Mouse (Mus musculus): ENCODE results near the gene Atxn1.

Atxn1 gene

GRCm38 (mm10) chr13:45576185-45576584 is 388.6 kb downstream of the Atxn1 start:
- no peak for DNase-seq (ENCODE audit: low spot score)

- DNase-seq (ENCODE audit: low spot score): peak; percentile 21
These were observed 392.0 kb downstream of the Atxn1 start for GRCm38 (mm10) chr13:45572768-45573167.

- DNase-seq (ENCODE audit: low spot score): peak; percentile 45
These were observed 393.0 kb downstream of the Atxn1 start for GRCm38 (mm10) chr13:45571795-45572262.

GRCm38 (mm10) chr13:45569932-45570331 is 394.9 kb downstream of the Atxn1 start:
- DNase-seq (ENCODE audit: low spot score): no peak

- DNase-seq (ENCODE audit: low spot score): no peak
These were observed 399.9 kb downstream of the Atxn1 start for GRCm38 (mm10) chr13:45564946-45565345.

- DNase-seq (ENCODE audit: low spot score): no peak
These were observed 402.8 kb downstream of the Atxn1 start for GRCm38 (mm10) chr13:45562011-45562410.

- DNase-seq (ENCODE audit: low spot score): no peak
These were observed 404.3 kb downstream of the Atxn1 start for GRCm38 (mm10) chr13:45560543-45560942.

- DNase-seq (ENCODE audit: low spot score): no peak
These were observed 405.6 kb downstream of the Atxn1 start for GRCm38 (mm10) chr13:45559258-45559657.

GRCm38 (mm10) chr13:45558367-45558766 is 406.4 kb downstream of the Atxn1 start:
- no peak for DNase-seq (ENCODE audit: low spot score)

GRCm38 (mm10) chr13:45553674-45554073 is 411.1 kb downstream of the Atxn1 start:
- no peak for DNase-seq (ENCODE audit: low spot score)

GRCm38 (mm10) chr13:45547549-45547948 is 417.3 kb downstream of the Atxn1 start:
- DNase-seq (ENCODE audit: low spot score): no peak

- DNase-seq (ENCODE audit: low spot score): no peak
These were observed 417.9 kb downstream of the Atxn1 start for GRCm38 (mm10) chr13:45546946-45547345.

- DNase-seq (ENCODE audit: low spot score): no peak
These were observed 418.8 kb downstream of the Atxn1 start for GRCm38 (mm10) chr13:45545974-45546373.

GRCm38 (mm10) chr13:45539205-45539568 is 425.6 kb downstream of the Atxn1 start:
- DNase-seq (ENCODE audit: low spot score): peak; percentile 2

- DNase-seq (ENCODE audit: low spot score): no peak
These were observed 426.1 kb downstream of the Atxn1 start for GRCm38 (mm10) chr13:45538532-45539204.

- no peak for DNase-seq (ENCODE audit: low spot score)
These were observed 426.7 kb downstream of the Atxn1 start for GRCm38 (mm10) chr13:45538091-45538490.

GRCm38 (mm10) chr13:45537110-45537509 is 427.7 kb downstream of the Atxn1 start:
- no peak for DNase-seq (ENCODE audit: low spot score)

GRCm38 (mm10) chr13:45535731-45536453 is 428.9 kb downstream of the Atxn1 start:
- DNase-seq (ENCODE audit: low spot score): no peak

- DNase-seq (ENCODE audit: low spot score): no peak
These were observed 434.1 kb downstream of the Atxn1 start for GRCm38 (mm10) chr13:45530754-45531153.

GRCm38 (mm10) chr13:45528787-45529186 is 436.0 kb downstream of the Atxn1 start:
- DNase-seq (ENCODE audit: low spot score): no peak

- no peak for DNase-seq (ENCODE audit: low spot score)
These were observed 437.4 kb downstream of the Atxn1 start for GRCm38 (mm10) chr13:45527232-45527964.

- no peak for DNase-seq (ENCODE audit: low spot score)
These were observed 438.6 kb downstream of the Atxn1 start for GRCm38 (mm10) chr13:45526230-45526629.

All from T-cell, adult 2 months (primary cell).